Mouse (Mus musculus) neural tube, embryonic 13.5 days (tissue): Measurements from ENCODE around the gene Wdr60. TPM values are rescaled to one million over a fixed set of nuclear protein-coding genes. Genes with fewer than 3 reads are reported as not detected.
A peak's percentile ranks its signal among the peaks of the same experiment; 100 is the strongest.

ENCODE experiments used
- ATAC-seq: fragments of 200-750 bp; cut with Nextera tagmentation; 2 replicates; pipeline ENCODE4 v1.8.0; 2017; ENCODE audit warnings: low read depth, mild to moderate bottlenecking, moderate TSS enrichment, moderate library complexity
- H3K27ac ChIP-seq: fragments of 300-500 bp; sonication (generic); replicated peaks from 2 replicates; pipeline ENCODE4 v1.5.1; 2015; ENCODE audit warnings: moderate library complexity, mild to moderate bottlenecking, inconsistent platforms
- H3K27me3 ChIP-seq: fragments of 300-500 bp; sonication (generic); 2 replicates; pipeline ENCODE4 v1.6.1; 2015; ENCODE audit warnings: mild to moderate bottlenecking, inconsistent platforms
- H3K36me3 ChIP-seq: fragments of 300-500 bp; sonication (generic); 2 replicates; pipeline ENCODE4 v1.6.1; 2015; ENCODE audit warnings: mild to moderate bottlenecking, inconsistent platforms
- H3K4me1 ChIP-seq: fragments of 300-500 bp; sonication (generic); replicated peaks from 2 replicates; pipeline ENCODE4 v1.6.1; 2015; ENCODE audit warnings: inconsistent platforms
- H3K4me2 ChIP-seq: fragments of 300-500 bp; sonication (generic); 2 replicates; pipeline ENCODE4 v1.6.1; 2015; ENCODE audit warnings: inconsistent platforms, mild to moderate bottlenecking, moderate library complexity
- H3K4me3 ChIP-seq: fragments of 300-500 bp; sonication (generic); 2 replicates; pipeline ENCODE4 v1.5.1; 2015; ENCODE audit warnings: mild to moderate bottlenecking, inconsistent platforms
- H3K9ac ChIP-seq: fragments of 300-500 bp; sonication (generic); 2 replicates; pipeline ENCODE4 v1.6.1; 2015; ENCODE audit warnings: moderate library complexity, mild to moderate bottlenecking, inconsistent platforms
- H3K9me3 ChIP-seq: fragments of 300-500 bp; sonication (generic); 2 replicates; pipeline ENCODE4 v1.6.1; 2016; ENCODE audit warnings: inconsistent platforms
- WGBS: fragments of 180-500 bp; shearing (Covaris S2); methylation state at CpG from one replicate; pipeline ENCODE4 v1.1.7; 2015; 5-methylcytosine and 5-hydroxymethylcytosine counted together
- polyA plus RNA-seq: library from polyadenylated mRNA; unstranded; fragments of >200 nt; fragmentation: Nextera tagmentation; extraction: Ambion mirVana; gene quantifications from 2 replicates; pipeline ENCODE4 v1.2.1, GENCODE M21; 2015

Gene Wdr60
- 20.6 and 25.0 TPM in 2 replicates for polyA plus RNA-seq

- Histone ChIP-seq H3K27me3 (no peaks in the 10 kb centered on the region), H3K9ac (peak within 1 kb of the TSS; percentile 73), H3K4me1 (peaks cover 16% of the 10 kb centered on the region; the same call in 1 of the 2 replicates), H3K4me3 (peak within 1 kb of the TSS; percentile 60), H3K36me3 (no peaks in the 10 kb centered on the region), H3K4me2 (peak within 1 kb of the TSS; percentile 63), H3K27ac (peak within 1 kb of the TSS; percentile 80), H3K9me3 (no peaks in the 10 kb centered on the region)
- ATAC-seq, result peak; percentile 98
- 4% methylated on average over 47 of the region's 47 CpGs for WGBS
Observed at GRCm38 (mm10) chr12:116262555-116263341, at the start of gene Wdr60. Wdr60 (minus strand) TSS chr12:116263022.

GRCm38 (mm10) chr12:116308612-116309011 is 45.8 kb upstream of the Wdr60 start:
- Histone ChIP-seq H3K4me1 (no peaks in the 10 kb centered on the region), H3K9me3 (no peaks in the 10 kb centered on the region)
- 74% methylated on average over 2 of the region's 2 CpGs for WGBS

GRCm38 (mm10) chr12:116307870-116308269 is 45.0 kb upstream of the Wdr60 start:
- 91% methylated on average over 3 of the region's 3 CpGs for WGBS
- Histone ChIP-seq H3K4me2 (no peak overlapping the region), H3K9ac (no peak overlapping the region), H3K27ac (no peak overlapping the region), H3K4me3 (no peak overlapping the region), H3K27me3 (no peaks in the 10 kb centered on the region), H3K36me3 (no peaks in the 10 kb centered on the region), H3K9me3 (no peaks in the 10 kb centered on the region), H3K4me1 (no peaks in the 10 kb centered on the region)
- ATAC-seq, result no peak

More at GRCm38 (mm10) chr12:116308612-116309011, 45.8 kb upstream of the Wdr60 start:
- H3K4me2 ChIP-seq, result no peak overlapping the region
- no peak overlapping the region for H3K27ac ChIP-seq
- H3K9ac ChIP-seq, result no peak overlapping the region
- no peaks in the 10 kb centered on the region for H3K27me3 ChIP-seq
- no peak for ATAC-seq
- no peak overlapping the region for H3K4me3 ChIP-seq
- H3K36me3 ChIP-seq, result no peaks in the 10 kb centered on the region

GRCm38 (mm10) chr12:116306042-116306441 is 43.2 kb upstream of the Wdr60 start:
- Histone ChIP-seq H3K4me1 (no peaks in the 10 kb centered on the region), H3K36me3 (no peaks in the 10 kb centered on the region), H3K4me2 (no peak overlapping the region), H3K27ac (no peak overlapping the region), H3K9ac (no peak overlapping the region), H3K27me3 (no peaks in the 10 kb centered on the region), H3K4me3 (no peak overlapping the region), H3K9me3 (peaks cover 2% of the 10 kb centered on the region; the same call in 1 of the 2 replicates)
- WGBS, result 74% methylated on average over 1 of the region's 1 CpGs
- no peak for ATAC-seq

GRCm38 (mm10) chr12:116302181-116302580 is 39.4 kb upstream of the Wdr60 start:
- no peak overlapping the region for H3K4me2 ChIP-seq
- H3K9me3 ChIP-seq, result peaks cover 10% of the 10 kb centered on the region
- no peaks in the 10 kb centered on the region for H3K4me1 ChIP-seq
- no peaks in the 10 kb centered on the region for H3K27me3 ChIP-seq
- no peak overlapping the region for H3K4me3 ChIP-seq
- no peak overlapping the region for H3K27ac ChIP-seq
- ATAC-seq, result no peak
- no peaks in the 10 kb centered on the region for H3K36me3 ChIP-seq
- no peak overlapping the region for H3K9ac ChIP-seq

GRCm38 (mm10) chr12:116299906-116300305 is 37.1 kb upstream of the Wdr60 start:
- Histone ChIP-seq H3K27me3 (no peaks in the 10 kb centered on the region), H3K4me3 (no peak overlapping the region), H3K9ac (no peak overlapping the region), H3K4me2 (no peak overlapping the region), H3K4me1 (no peaks in the 10 kb centered on the region), H3K9me3 (peaks cover 10% of the 10 kb centered on the region), H3K36me3 (no peaks in the 10 kb centered on the region), H3K27ac (no peak overlapping the region)
- ATAC-seq, result no peak
- 93% methylated on average over 2 of the region's 2 CpGs for WGBS

GRCm38 (mm10) chr12:116293599-116294292 is 30.9 kb upstream of the Wdr60 start:
- Histone ChIP-seq H3K27me3 (no peaks in the 10 kb centered on the region), H3K4me3 (no peak overlapping the region), H3K9ac (no peak overlapping the region), H3K36me3 (no peaks in the 10 kb centered on the region), H3K9me3 (no peaks in the 10 kb centered on the region), H3K27ac (no peak overlapping the region), H3K4me1 (no peaks in the 10 kb centered on the region), H3K4me2 (no peak overlapping the region)
- ATAC-seq, result no peak
- WGBS, result 82% methylated on average over 4 of the region's 4 CpGs

- Histone ChIP-seq H3K27ac (no peak overlapping the region), H3K9ac (no peak overlapping the region), H3K9me3 (no peaks in the 10 kb centered on the region), H3K4me3 (no peak overlapping the region), H3K4me2 (no peak overlapping the region), H3K27me3 (no peaks in the 10 kb centered on the region), H3K4me1 (no peaks in the 10 kb centered on the region), H3K36me3 (no peaks in the 10 kb centered on the region)
- WGBS, result 74% methylated on average over 2 of the region's 2 CpGs
- no peak for ATAC-seq
Observed at GRCm38 (mm10) chr12:116293185-116293584, 30.4 kb upstream of the Wdr60 start.

GRCm38 (mm10) chr12:116283511-116283910 is 20.7 kb upstream of the Wdr60 start:
- no peaks in the 10 kb centered on the region for H3K36me3 ChIP-seq
- ATAC-seq, result no peak
- H3K4me1 ChIP-seq, result peaks cover 23% of the 10 kb centered on the region
- H3K9ac ChIP-seq, result no peak overlapping the region
- H3K4me3 ChIP-seq, result no peak overlapping the region
- WGBS, result 91% methylated on average over 2 of the region's 2 CpGs
- H3K9me3 ChIP-seq, result no peaks in the 10 kb centered on the region
- no peak overlapping the region for H3K27ac ChIP-seq
- no peak overlapping the region for H3K4me2 ChIP-seq
- no peaks in the 10 kb centered on the region for H3K27me3 ChIP-seq

GRCm38 (mm10) chr12:116282856-116283255 is 20.0 kb upstream of the Wdr60 start:
- no peaks in the 10 kb centered on the region for H3K9me3 ChIP-seq
- H3K4me3 ChIP-seq, result no peak overlapping the region
- H3K9ac ChIP-seq, result no peak overlapping the region
- peaks cover 23% of the 10 kb centered on the region for H3K4me1 ChIP-seq
- H3K4me2 ChIP-seq, result peak overlapping the region; percentile 30
- WGBS, result 91% methylated on average over 2 of the region's 2 CpGs
- no peaks in the 10 kb centered on the region for H3K27me3 ChIP-seq
- no peak overlapping the region for H3K27ac ChIP-seq
- no peaks in the 10 kb centered on the region for H3K36me3 ChIP-seq
- ATAC-seq, result no peak

- peak overlapping the region; percentile 97 for H3K4me3 ChIP-seq
- H3K4me2 ChIP-seq, result peak overlapping the region; percentile 96
- H3K4me1 ChIP-seq, result peaks cover 23% of the 10 kb centered on the region
- no peaks in the 10 kb centered on the region for H3K27me3 ChIP-seq
- peak overlapping the region; percentile 97 for H3K27ac ChIP-seq
- under 1% methylated on average over 43 of the region's 55 CpGs for WGBS
- peak overlapping the region; percentile 94 for H3K9ac ChIP-seq
- ATAC-seq, result peak; percentile 9; the same call in 1 of the 2 replicates
- H3K9me3 ChIP-seq, result no peaks in the 10 kb centered on the region
- no peaks in the 10 kb centered on the region for H3K36me3 ChIP-seq
Observed at GRCm38 (mm10) chr12:116281427-116282281, 18.8 kb upstream of the Wdr60 start.
